Mouse (Mus musculus) heart, postnatal 0 days (tissue): Measurements from ENCODE around the gene B4galt1.

Experiments
- CTCF ChIP-seq: IDR thresholded peaks from 2 replicates; pipeline ENCODE4 v1.5.1; 2016; ENCODE audit warnings: antibody characterized with exemption, control low read depth, low read depth
- EP300 ChIP-seq: IDR thresholded peaks from 2 replicates; pipeline ENCODE4 v1.6.1; 2016; ENCODE audit warnings: antibody characterized with exemption, low read depth

GRCm38 (mm10) chr4:40839251-40839650, 14.6 kb downstream of the B4galt1 start:
- TF ChIP-seq CTCF (no peak), EP300 (no peak)
